Mouse (Mus musculus): ENCODE results near the gene Ngef.
"Not testable (repeated sequence)": the region's sequence is repeated elsewhere in the genome, so short reads cannot be mapped to it uniquely, and the experiment has no call there.

The Ngef gene

GRCm38 (mm10) chr1:87475076-87475895 lies 98.4 kb downstream of the Ngef start:
- DNase-seq (ENCODE audit: low spot score in 2 of 2) = no peak

GRCm38 (mm10) chr1:87472576-87472975 lies 101.1 kb downstream of the Ngef start:
- no peak for DNase-seq (ENCODE audit: low spot score in 2 of 2)

- DNase-seq (ENCODE audit: low spot score in 2 of 2) = no peak
Observed at GRCm38 (mm10) chr1:87471914-87472313, 101.8 kb downstream of the Ngef start.

GRCm38 (mm10) chr1:87469971-87470370 lies 103.7 kb downstream of the Ngef start, which contains the start of gene Snorc:
Gene Snorc (plus strand): TSS chr1:87470271.
- not testable (repeated sequence) for DNase-seq (ENCODE audit: low spot score in 2 of 2)

- no peak for DNase-seq (ENCODE audit: low spot score in 2 of 2)
Observed at GRCm38 (mm10) chr1:87468321-87468720, 105.3 kb downstream of the Ngef start.

DNA sequence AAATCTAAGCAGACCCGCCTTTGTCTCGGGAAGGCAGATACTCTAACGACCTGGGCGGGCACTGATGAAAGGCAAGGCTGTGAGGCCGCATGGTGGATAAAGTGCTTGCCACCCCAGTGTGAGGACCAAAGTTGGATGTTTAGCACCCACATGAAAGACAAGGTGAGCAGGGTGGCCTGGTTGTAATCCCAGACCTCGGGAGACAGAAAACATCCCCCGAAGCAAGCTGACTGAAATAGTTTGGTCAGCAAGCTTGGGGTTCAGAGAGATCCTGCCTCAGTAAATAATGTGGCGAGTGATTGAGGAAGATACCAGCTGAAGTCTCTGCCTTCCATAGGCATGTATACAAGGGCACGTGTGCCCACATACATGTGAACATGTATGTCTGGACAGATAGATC lies 106.2 kb downstream of the Ngef start:
- no peak for DNase-seq (ENCODE audit: low spot score in 2 of 2)

DNA sequence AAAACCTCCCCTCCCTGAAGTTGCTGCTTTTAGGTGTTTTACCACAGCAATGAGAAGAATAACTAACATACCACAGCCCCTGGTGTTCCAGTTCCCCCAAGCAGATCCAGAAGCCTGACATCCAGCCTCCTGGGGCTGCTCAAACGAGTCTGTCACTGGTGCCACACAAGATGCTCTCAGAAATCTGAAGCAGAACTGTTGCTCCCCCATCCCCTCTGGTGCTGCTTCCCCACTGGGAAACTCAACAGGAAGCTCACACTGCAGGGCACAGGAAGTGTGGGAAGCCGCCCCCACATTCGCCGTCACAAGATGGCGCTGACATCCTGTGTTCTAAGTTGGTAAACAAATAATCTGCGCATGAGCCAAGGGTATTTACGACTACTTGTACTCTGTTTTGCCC lies 113.8 kb downstream of the Ngef start:
- not testable (repeated sequence) for DNase-seq (ENCODE audit: low spot score in 2 of 2)

- no peak for DNase-seq (ENCODE audit: low spot score in 2 of 2)
Observed at GRCm38 (mm10) chr1:87458045-87458444, 115.6 kb downstream of the Ngef start.

DNA sequence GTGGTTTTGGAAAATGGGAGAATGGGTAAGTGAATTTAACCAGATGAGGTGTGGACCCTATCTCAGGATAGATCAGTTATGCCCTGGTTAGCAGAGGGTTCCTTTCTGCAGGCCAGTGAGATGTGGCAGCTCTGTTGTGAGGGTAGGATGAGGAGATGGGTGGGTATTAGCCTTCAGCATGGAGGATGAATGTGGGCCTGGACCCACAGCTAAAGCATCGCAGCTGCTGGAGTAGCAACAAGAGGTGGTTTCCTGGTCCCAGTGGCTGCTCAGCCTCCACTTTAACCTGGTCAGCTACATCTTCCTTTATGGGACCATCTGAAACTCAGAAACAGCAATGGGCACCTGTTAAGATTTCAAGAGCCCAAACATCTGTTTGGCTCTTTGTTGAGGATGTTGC lies 117.2 kb downstream of the Ngef start:
- no peak for DNase-seq (ENCODE audit: low spot score in 2 of 2)

DNA sequence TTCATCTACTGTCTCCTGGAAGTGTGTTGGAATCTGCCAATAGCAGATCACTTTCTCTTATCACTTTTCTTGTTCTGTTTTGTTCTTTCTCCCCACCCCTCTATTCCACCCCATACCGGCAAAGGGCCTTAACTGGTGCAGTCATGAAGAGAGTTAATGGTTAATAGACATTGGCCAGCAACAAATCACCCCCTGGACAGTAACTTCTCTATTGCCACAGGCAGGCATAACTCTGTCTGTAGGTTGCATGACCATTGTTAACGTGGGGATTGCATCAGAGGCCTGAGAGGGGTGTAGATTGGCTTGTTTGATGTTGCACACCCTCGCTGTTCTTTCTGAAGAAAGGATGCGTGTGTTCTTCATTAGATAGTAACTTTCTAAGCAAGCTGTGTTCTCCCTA lies 124.2 kb downstream of the Ngef start:
- no peak for DNase-seq (ENCODE audit: low spot score in 2 of 2)

GRCm38 (mm10) chr1:87447183-87448104 lies 126.2 kb downstream of the Ngef start:
- DNase-seq (ENCODE audit: low spot score in 2 of 2) = peak; percentile 23 to 58

GRCm38 (mm10) chr1:87436583-87436982 lies 137.1 kb downstream of the Ngef start:
- DNase-seq (ENCODE audit: low spot score in 2 of 2) = no peak

GRCm38 (mm10) chr1:87435125-87435524 lies 138.5 kb downstream of the Ngef start:
- DNase-seq (ENCODE audit: low spot score in 2 of 2) = no peak

All from natural killer cell, adult 2 months (primary cell).